Mouse (Mus musculus): ENCODE results near the gene Fyttd1. TPM values are rescaled to one million over a fixed set of nuclear protein-coding genes. Genes with fewer than 3 reads are reported as not detected.

The Fyttd1 gene
- polyA plus RNA-seq, 2 experiments = 9.8 to 33.3 TPM

- H3K9me3 ChIP-seq (ENCODE audit: control insufficient read depth, low read length) = no peaks in the 10 kb centered on the region
- no peak overlapping the region for H3K4me3 ChIP-seq (ENCODE audit: insufficient read depth in 1 of 2, low read depth in 2 of 2, low read length in 2 of 2)
- H3K27ac ChIP-seq = no peak overlapping the region
- DNase-seq (ENCODE audit: low read depth in 3 of 3, low spot score in 3 of 3) = no peak
- H3K36me3 ChIP-seq (replicated peaks; ENCODE audit: control insufficient read depth, insufficient read depth, low read depth) = no peaks in the 10 kb centered on the region; the same call in none of the 2 replicates
- peaks cover 0 to 3% of the 10 kb centered on the region in 2 experiments; a peak in 1 of 4 replicates for H3K4me1 ChIP-seq (replicated peaks; ENCODE audit: control insufficient read depth in 2 of 2, insufficient read depth in 2 of 2, low read length in 1 of 2)
- no peak for ATAC-seq (ENCODE audit: insufficient read depth)
- H3K4me2 ChIP-seq (ENCODE audit: low read depth) = no peak overlapping the region
- H3K27me3 ChIP-seq (ENCODE audit: control insufficient read depth, insufficient read depth, low read length) = no peaks in the 10 kb centered on the region
- no peak for TF ChIP-seq EP300 (IDR thresholded peaks at IDR 0.05; ENCODE audit: low read depth)
- no peak for TF ChIP-seq CTCF (IDR thresholded peaks at IDR 0.05; ENCODE audit: low read depth)
- H3K9ac ChIP-seq (replicated peaks) = no peak overlapping the region
These were observed 18.8 kb downstream of the Fyttd1 start for GRCm38 (mm10) chr16:32896126-32896525.

GRCm38 (mm10) chr16:32901360-32902050 is 24.2 kb downstream of the Fyttd1 start:
- H3K9me3 ChIP-seq (ENCODE audit: control insufficient read depth, low read length) = no peaks in the 10 kb centered on the region

GRCm38 (mm10) chr16:32902051-32902428 is 24.7 kb downstream of the Fyttd1 start:
- ATAC-seq (ENCODE audit: insufficient read depth) = no peak
- no peak for DNase-seq (ENCODE audit: low read depth in 3 of 3, low spot score in 3 of 3)
- Histone ChIP-seq H3K4me1 (replicated peaks; ENCODE audit: control insufficient read depth in 2 of 2, insufficient read depth in 2 of 2, low read length in 1 of 2) (no peaks in the 10 kb centered on the region), H3K4me3 (ENCODE audit: insufficient read depth in 1 of 2, low read depth in 2 of 2, low read length in 2 of 2) (no peak overlapping the region), H3K27me3 (ENCODE audit: control insufficient read depth, insufficient read depth, low read length) (no peaks in the 10 kb centered on the region), H3K9me3 (ENCODE audit: control insufficient read depth, low read length) (no peaks in the 10 kb centered on the region), H3K9ac (replicated peaks) (no peak overlapping the region), H3K27ac (no peak overlapping the region), H3K36me3 (replicated peaks; ENCODE audit: control insufficient read depth, insufficient read depth, low read depth) (no peaks in the 10 kb centered on the region; the same call in 1 of the 2 replicates), H3K4me2 (ENCODE audit: low read depth) (no peak overlapping the region)
- TF ChIP-seq CTCF (IDR thresholded peaks at IDR 0.05; ENCODE audit: low read depth) (no peak), EP300 (IDR thresholded peaks at IDR 0.05; ENCODE audit: low read depth) (no peak)
- WGBS (ENCODE audit: insufficient replicate concordance) = 58% methylated on average over 3 of the region's 3 CpGs

More at GRCm38 (mm10) chr16:32901360-32902050, 24.2 kb downstream of the Fyttd1 start:
- H3K9ac ChIP-seq (replicated peaks) = no peak overlapping the region
- H3K27ac ChIP-seq = no peak overlapping the region
- H3K4me2 ChIP-seq (ENCODE audit: low read depth) = no peak overlapping the region
- TF ChIP-seq CTCF (IDR thresholded peaks at IDR 0.05; ENCODE audit: low read depth) (no peak), EP300 (IDR thresholded peaks at IDR 0.05; ENCODE audit: low read depth) (no peak)
- no peak overlapping the region for H3K4me3 ChIP-seq (ENCODE audit: insufficient read depth in 1 of 2, low read depth in 2 of 2, low read length in 2 of 2)
- H3K27me3 ChIP-seq (ENCODE audit: control insufficient read depth, insufficient read depth, low read length) = no peaks in the 10 kb centered on the region
- H3K36me3 ChIP-seq (replicated peaks; ENCODE audit: control insufficient read depth, insufficient read depth, low read depth) = no peaks in the 10 kb centered on the region; the same call in 1 of the 2 replicates
- WGBS (ENCODE audit: insufficient replicate concordance) = 72% methylated on average over 2 of the region's 2 CpGs
- DNase-seq (ENCODE audit: low read depth in 3 of 3, low spot score in 3 of 3) (no peak), ATAC-seq (ENCODE audit: insufficient read depth) (no peak)
- H3K4me1 ChIP-seq (replicated peaks; ENCODE audit: control insufficient read depth in 2 of 2, insufficient read depth in 2 of 2, low read length in 1 of 2) = peaks cover 0 to 2% of the 10 kb centered on the region in 2 experiments; a peak in 1 of 4 replicates

GRCm38 (mm10) chr16:32906186-32906585 is 28.9 kb downstream of the Fyttd1 start:
- H3K27me3 ChIP-seq (ENCODE audit: control insufficient read depth, insufficient read depth, low read length) = no peaks in the 10 kb centered on the region
- no peak overlapping the region for H3K9ac ChIP-seq (replicated peaks)
- no peaks in the 10 kb centered on the region for H3K4me1 ChIP-seq (replicated peaks; ENCODE audit: control insufficient read depth in 2 of 2, insufficient read depth in 2 of 2, low read length in 1 of 2)
- no peak for TF ChIP-seq EP300 (IDR thresholded peaks at IDR 0.05; ENCODE audit: low read depth)
- no peak for TF ChIP-seq CTCF (IDR thresholded peaks at IDR 0.05; ENCODE audit: low read depth)
- H3K4me2 ChIP-seq (ENCODE audit: low read depth) = no peak overlapping the region
- WGBS (ENCODE audit: insufficient replicate concordance) = 57% methylated on average over 2 of the region's 2 CpGs
- no peaks in the 10 kb centered on the region for H3K9me3 ChIP-seq (ENCODE audit: control insufficient read depth, low read length)
- no peak overlapping the region for H3K27ac ChIP-seq
- no peak overlapping the region for H3K4me3 ChIP-seq (ENCODE audit: insufficient read depth in 1 of 2, low read depth in 2 of 2, low read length in 2 of 2)
- H3K36me3 ChIP-seq (replicated peaks; ENCODE audit: control insufficient read depth, insufficient read depth, low read depth) = no peaks in the 10 kb centered on the region; the same call in 1 of the 2 replicates
- DNase-seq (ENCODE audit: low read depth in 3 of 3, low spot score in 3 of 3) (no peak), ATAC-seq (ENCODE audit: insufficient read depth) (no peak)

GRCm38 (mm10) chr16:32906727-32907126 is 29.4 kb downstream of the Fyttd1 start:
- no peak for TF ChIP-seq EP300 (IDR thresholded peaks at IDR 0.05; ENCODE audit: low read depth)
- Histone ChIP-seq H3K9me3 (ENCODE audit: control insufficient read depth, low read length) (no peaks in the 10 kb centered on the region), H3K4me2 (ENCODE audit: low read depth) (no peak overlapping the region), H3K36me3 (replicated peaks; ENCODE audit: control insufficient read depth, insufficient read depth, low read depth) (no peaks in the 10 kb centered on the region; the same call in 1 of the 2 replicates), H3K27ac (no peak overlapping the region), H3K9ac (replicated peaks) (no peak overlapping the region), H3K4me3 (ENCODE audit: insufficient read depth in 1 of 2, low read depth in 2 of 2, low read length in 2 of 2) (no peak overlapping the region), H3K27me3 (ENCODE audit: control insufficient read depth, insufficient read depth, low read length) (no peaks in the 10 kb centered on the region), H3K4me1 (replicated peaks; ENCODE audit: control insufficient read depth in 2 of 2, insufficient read depth in 2 of 2, low read length in 1 of 2) (no peaks in the 10 kb centered on the region; a peak in 1 of 4 replicates)
- DNase-seq (ENCODE audit: low read depth in 3 of 3, low spot score in 3 of 3) (no peak), ATAC-seq (ENCODE audit: insufficient read depth) (no peak)
- 60% methylated on average over 8 of the region's 8 CpGs for WGBS (ENCODE audit: insufficient replicate concordance)

Data from liver, embryonic 14.5 days (tissue).